Mouse (Mus musculus): ENCODE measurements around the gene Cct5. TPM values are rescaled to one million over a fixed set of nuclear protein-coding genes. Genes with fewer than 3 reads are reported as not detected.

The Cct5 gene
- total and polyA plus RNA-seq, 3 experiments = 858 to 1,445 (median 883) TPM

GRCm38 (mm10) chr15:31565786-31566185, 35.8 kb downstream of the Cct5 start:
- dilution Hi-C loops (cut with MboI; ENCODE audit: extremely low pct_ligation_motif_present, extremely low pct_unique_long_range_greater_than_20kb, low sequenced_read_pairs) = no loop called here
- DNase-seq (ENCODE audit: extremely low read depth) = no peak
- Histone ChIP-seq H3K79me2 (replicated peaks; ENCODE audit: control insufficient read depth, extremely low read depth, insufficient read depth, poor library complexity, severe bottlenecking) (no peaks in the 10 kb centered on the region), H3K27me3 (replicated peaks) (no peaks in the 10 kb centered on the region), H3K9me3 (replicated peaks; ENCODE audit: low read length) (no peaks in the 10 kb centered on the region), H3K36me3 (replicated peaks in 1 of 2; ENCODE audit: control insufficient read depth in 1 of 2, insufficient read depth in 1 of 2, low read length in 1 of 2) (no peaks in the 10 kb centered on the region), H3K27ac (ENCODE audit: insufficient read depth, low read depth) (no peak overlapping the region), H3K4me1 (ENCODE audit: control insufficient read depth in 1 of 2, insufficient read depth in 2 of 2) (peaks cover 0 to 6% of the 10 kb centered on the region in 2 experiments; a peak in 1 of 4 replicates), H3K4me3 (replicated peaks in 1 of 3; ENCODE audit: low read depth in 2 of 3, low read length in 2 of 3, poor library complexity in 1 of 3) (no peak overlapping the region), H3K4me2 (ENCODE audit: insufficient read depth, low read depth, poor library complexity, severe bottlenecking) (no peak overlapping the region), H3K9ac (ENCODE audit: insufficient read depth, low read depth) (no peak overlapping the region)
- TF ChIP-seq SMC3 (IDR thresholded peaks at IDR 0.05; ENCODE audit: low read depth, low read length) (no peak), ETS1 (conservative IDR thresholded peaks at IDR 0.05; ENCODE audit: low read depth, low read length) (no peak), KAT2A (IDR thresholded peaks at IDR 0.05; ENCODE audit: insufficient replicate concordance, low read length) (no peak), USF2 (conservative IDR thresholded peaks at IDR 0.05; ENCODE audit: low read depth, low read length) (no peak), E2F4 (IDR thresholded peaks at IDR 0.05; ENCODE audit: insufficient replicate concordance, low read depth, low read length) (no peak), JUND (conservative IDR thresholded peaks at IDR 0.05; ENCODE audit: low read depth, low read length) (no peak)
- in situ Hi-C loops (cut with MboI; ENCODE audit: low pct_ligation_motif_present, low pct_unique_long_range_greater_than_20kb, low sequenced_read_pairs) = no loop called here

- TF ChIP-seq MAZ (IDR thresholded peaks at IDR 0.05; ENCODE audit: low read depth, low read length) (no peak), ZNF384 (IDR thresholded peaks at IDR 0.05; ENCODE audit: low read depth, low read length) (no peak), POLR2AphosphoS2 (IDR thresholded peaks at IDR 0.05; ENCODE audit: low read depth, low read length) (no peak), MAX (IDR thresholded peaks at IDR 0.05; ENCODE audit: low read length) (no peak), CHD2 (IDR thresholded peaks at IDR 0.05; ENCODE audit: low read length) (no peak), GABPA (IDR thresholded peaks at IDR 0.05; ENCODE audit: insufficient replicate concordance, low read depth, low read length) (no peak), UBTF (IDR thresholded peaks at IDR 0.05; ENCODE audit: low read depth, low read length) (no peak), JUND (conservative IDR thresholded peaks at IDR 0.05; ENCODE audit: low read depth, low read length) (no peak), NRF1 (IDR thresholded peaks at IDR 0.05; ENCODE audit: low read depth, low read length) (no peak), TBP (conservative IDR thresholded peaks at IDR 0.05; ENCODE audit: low read depth, low read length) (no peak)
- dilution Hi-C loops (cut with MboI; ENCODE audit: extremely low pct_ligation_motif_present, extremely low pct_unique_long_range_greater_than_20kb, low sequenced_read_pairs) = no loop called here
- no peak for DNase-seq (ENCODE audit: extremely low read depth)
- Histone ChIP-seq H3K27ac (ENCODE audit: insufficient read depth, low read depth) (no peak within 1 kb of the TSS), H3K9ac (ENCODE audit: insufficient read depth, low read depth) (no peak within 1 kb of the TSS), H3K9me3 (replicated peaks; ENCODE audit: low read length) (no peaks in the 10 kb centered on the region), H3K79me2 (replicated peaks; ENCODE audit: control insufficient read depth, extremely low read depth, insufficient read depth, poor library complexity, severe bottlenecking) (no peaks in the 10 kb centered on the region), H3K36me3 (replicated peaks in 1 of 2; ENCODE audit: control insufficient read depth in 1 of 2, insufficient read depth in 1 of 2, low read length in 1 of 2) (no peaks in the 10 kb centered on the region), H3K4me1 (ENCODE audit: control insufficient read depth in 1 of 2, insufficient read depth in 2 of 2) (peaks cover 0 to 6% of the 10 kb centered on the region in 2 experiments; a peak in 1 of 4 replicates), H3K4me2 (ENCODE audit: insufficient read depth, low read depth, poor library complexity, severe bottlenecking) (no peak within 1 kb of the TSS), H3K4me3 (replicated peaks in 1 of 3; ENCODE audit: low read depth in 2 of 3, low read length in 2 of 3, poor library complexity in 1 of 3) (no peak within 1 kb of the TSS), H3K27me3 (replicated peaks) (no peaks in the 10 kb centered on the region)
- in situ Hi-C loops (cut with MboI; ENCODE audit: low pct_ligation_motif_present, low pct_unique_long_range_greater_than_20kb, low sequenced_read_pairs) = no loop called here
Measured at GRCm38 (mm10) chr15:31565184-31565583, 36.4 kb downstream of the Cct5 start, which contains the start of gene Cmbl. Gene Cmbl, plus strand, starts transcription at chr15:31565389.

All from CH12.LX (cell line).